Mouse (Mus musculus) brain, embryonic 14.5 days (tissue): Measurements from ENCODE around the gene Cdc42bpa.

Source experiments
- CTCF ChIP-seq: fragments of 200-500 bp; IDR thresholded peaks from 2 replicates; pipeline ENCODE4 v1.5.1; 2012; ENCODE audit warnings: inconsistent platforms, mild to moderate bottlenecking, moderate library complexity, borderline replicate concordance; ENCODE audit not compliant: insufficient read depth, insufficient read length; ENCODE audit errors: extremely low read depth
- POLR2A ChIP-seq: fragments of 200-500 bp; IDR thresholded peaks from 2 replicates; pipeline ENCODE4 v1.6.1; 2012; ENCODE audit warnings: mild to moderate bottlenecking, inconsistent platforms, borderline replicate concordance; ENCODE audit not compliant: poor library complexity, insufficient read depth, insufficient read length, severe bottlenecking; ENCODE audit errors: extremely low read depth

DNA sequence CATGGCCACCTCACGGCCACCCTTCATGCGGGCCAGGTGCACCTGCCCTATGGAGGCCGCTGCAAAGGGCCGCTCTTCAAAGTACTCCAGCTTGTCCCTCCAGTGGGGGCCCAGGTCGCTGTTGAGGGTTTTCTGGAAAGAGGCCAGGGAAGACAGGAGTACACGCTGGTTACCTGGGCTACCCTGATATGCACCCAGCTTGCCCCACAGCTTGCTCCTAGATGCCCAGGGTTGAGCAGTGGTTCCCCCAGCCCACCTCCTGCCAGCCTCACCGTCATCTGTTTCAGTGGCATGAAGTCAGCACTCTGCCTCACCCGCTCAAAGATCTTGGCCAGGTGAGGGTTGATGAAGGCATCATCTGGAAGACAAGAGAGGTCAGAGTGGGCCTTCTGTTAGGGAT is 209.8 kb downstream of the Cdc42bpa start:
- TF ChIP-seq CTCF (no peak), POLR2A (no peak)
